Mouse (Mus musculus) neural tube, embryonic 14.5 days (tissue): ENCODE data around the gene Irf9. TPM values are rescaled to one million over a fixed set of nuclear protein-coding genes. Genes with fewer than 3 reads are reported as not detected.

Experiments
- ATAC-seq: fragments of 200-750 bp; cut with Nextera tagmentation; 2 replicates; pipeline ENCODE4 v1.8.0; 2017; ENCODE audit warnings: low read depth, mild to moderate bottlenecking, moderate TSS enrichment, moderate library complexity
- H3K27ac ChIP-seq: fragments of 300-500 bp; sonication (generic); 2 replicates; pipeline ENCODE4 v1.5.1; 2014; ENCODE audit warnings: low read depth, mild to moderate bottlenecking, control low read depth, low read length, moderate library complexity, mixed read lengths
- H3K27me3 ChIP-seq: fragments of 300-500 bp; sonication (generic); 2 replicates; pipeline ENCODE4 v1.6.1; 2014; ENCODE audit warnings: low read length; ENCODE audit not compliant: control insufficient read depth, insufficient read depth
- H3K36me3 ChIP-seq: fragments of 300-500 bp; sonication (generic); 2 replicates; pipeline ENCODE4 v1.6.1; 2014; ENCODE audit warnings: low read length, mixed read lengths; ENCODE audit not compliant: control insufficient read depth, insufficient read depth
- H3K4me1 ChIP-seq: fragments of 300-500 bp; sonication (generic); 2 replicates; pipeline ENCODE4 v1.6.1; 2014; ENCODE audit warnings: low read length; ENCODE audit not compliant: control insufficient read depth, insufficient read depth
- H3K4me2 ChIP-seq: fragments of 300-500 bp; sonication (generic); 2 replicates; pipeline ENCODE4 v1.6.1; 2014; ENCODE audit warnings: mild to moderate bottlenecking, low read depth, low read length, control low read depth
- H3K4me3 ChIP-seq: fragments of 300-500 bp; sonication (generic); 2 replicates; pipeline ENCODE4 v1.5.1; 2014; ENCODE audit warnings: low read depth, low read length, control low read depth, mixed read lengths
- H3K9ac ChIP-seq: fragments of 300-500 bp; sonication (generic); replicated peaks from 2 replicates; pipeline ENCODE4 v1.6.1; 2014; ENCODE audit warnings: low read depth, mild to moderate bottlenecking, control low read depth, low read length, mixed read lengths
- H3K9me3 ChIP-seq: fragments of 300-500 bp; sonication (generic); 2 replicates; pipeline ENCODE4 v1.6.1; 2016; ENCODE audit warnings: low read length; ENCODE audit not compliant: control insufficient read depth
- WGBS: fragments of 180-500 bp; shearing (Covaris S2); extraction: QIAGEN DNeasy Blood & Tissue Kit; methylation state at CpG from one replicate; pipeline ENCODE4 v1.1.7; 2014; 5-methylcytosine and 5-hydroxymethylcytosine counted together
- polyA plus RNA-seq: library from polyadenylated mRNA; unstranded; fragments of >200 nt; fragmentation: Nextera tagmentation; extraction: Ambion mirVana; gene quantifications from 2 replicates; pipeline ENCODE4 v1.2.1, GENCODE M21; 2014

The Irf9 gene
- polyA plus RNA-seq, 1 experiment from 2014 or later: 6.6 TPM

DNA sequence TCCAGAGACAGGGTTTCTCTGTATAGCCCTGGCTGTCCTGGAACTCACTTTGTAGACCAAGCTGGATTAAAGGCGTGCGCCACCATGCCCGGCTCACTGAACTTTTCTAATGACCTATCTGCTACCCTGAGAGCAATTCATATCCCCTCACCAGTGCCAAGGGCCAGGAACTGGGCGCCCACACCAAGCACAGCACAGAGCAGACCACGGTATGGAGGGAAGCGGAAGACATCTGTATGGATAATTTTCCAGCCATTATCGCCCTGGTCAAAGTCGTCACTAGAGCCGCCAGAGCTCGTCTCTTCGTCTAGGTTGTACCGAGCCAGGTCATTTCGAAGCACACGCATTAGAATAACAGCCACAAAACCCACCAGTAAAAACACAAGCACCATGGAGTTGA lies 37.4 kb downstream of the Irf9 start:
- Histone ChIP-seq H3K4me1 (peaks cover 14% of the 10 kb centered on the region; the same call in 1 of the 2 replicates), H3K4me2 (no peak overlapping the region), H3K36me3 (peaks cover 23% of the 10 kb centered on the region; the same call in 1 of the 2 replicates), H3K4me3 (no peak overlapping the region), H3K27me3 (no peaks in the 10 kb centered on the region), H3K9me3 (no peaks in the 10 kb centered on the region), H3K27ac (no peak overlapping the region), H3K9ac (no peak overlapping the region)
- ATAC-seq: no peak
- 97% methylated on average over 14 of the region's 14 CpGs for WGBS

DNA sequence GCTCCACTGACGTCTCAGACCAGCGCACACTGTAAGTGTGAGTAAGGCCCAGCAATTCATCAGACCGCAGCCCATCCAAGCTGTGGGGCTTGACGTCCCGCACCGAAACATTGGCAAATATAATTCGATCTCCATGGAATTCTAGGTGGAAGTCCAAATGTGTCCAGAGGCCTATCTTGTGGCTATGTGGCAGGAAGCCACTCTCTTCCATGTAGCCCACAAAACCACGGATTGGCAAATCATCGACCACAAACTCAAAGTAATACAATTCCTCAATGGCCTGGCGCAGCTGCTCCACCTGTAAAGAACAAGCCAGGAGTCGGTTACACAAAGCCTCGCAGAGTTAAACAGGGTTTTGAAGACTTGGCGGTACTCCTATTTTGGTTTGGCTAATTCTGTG lies 37.9 kb downstream of the Irf9 start:
- no peaks in the 10 kb centered on the region for H3K27me3 ChIP-seq
- no peak for ATAC-seq
- peaks cover 20% of the 10 kb centered on the region; the same call in 1 of the 2 replicates for H3K36me3 ChIP-seq
- H3K9me3 ChIP-seq: no peaks in the 10 kb centered on the region
- no peak overlapping the region for H3K4me3 ChIP-seq
- no peak overlapping the region for H3K27ac ChIP-seq
- no peak overlapping the region for H3K9ac ChIP-seq
- 95% methylated on average over 13 of the region's 13 CpGs for WGBS
- peaks cover 14% of the 10 kb centered on the region; the same call in 1 of the 2 replicates for H3K4me1 ChIP-seq
- no peak overlapping the region for H3K4me2 ChIP-seq

- Histone ChIP-seq H3K27me3 (no peaks in the 10 kb centered on the region), H3K4me2 (peak overlapping the region; percentile 81), H3K9me3 (no peaks in the 10 kb centered on the region), H3K4me1 (peaks cover 14% of the 10 kb centered on the region; the same call in 1 of the 2 replicates), H3K9ac (peak overlapping the region; percentile 92), H3K36me3 (peaks cover 17% of the 10 kb centered on the region; the same call in 1 of the 2 replicates), H3K4me3 (peak overlapping the region; percentile 95), H3K27ac (peak overlapping the region; percentile 98; the same call in 1 of the 2 replicates)
- peak; percentile 54 for ATAC-seq
- WGBS: 20% methylated on average over 8 of the region's 8 CpGs
Measured at GRCm38 (mm10) chr14:55642679-55643059, 39.3 kb downstream of the Irf9 start.

DNA sequence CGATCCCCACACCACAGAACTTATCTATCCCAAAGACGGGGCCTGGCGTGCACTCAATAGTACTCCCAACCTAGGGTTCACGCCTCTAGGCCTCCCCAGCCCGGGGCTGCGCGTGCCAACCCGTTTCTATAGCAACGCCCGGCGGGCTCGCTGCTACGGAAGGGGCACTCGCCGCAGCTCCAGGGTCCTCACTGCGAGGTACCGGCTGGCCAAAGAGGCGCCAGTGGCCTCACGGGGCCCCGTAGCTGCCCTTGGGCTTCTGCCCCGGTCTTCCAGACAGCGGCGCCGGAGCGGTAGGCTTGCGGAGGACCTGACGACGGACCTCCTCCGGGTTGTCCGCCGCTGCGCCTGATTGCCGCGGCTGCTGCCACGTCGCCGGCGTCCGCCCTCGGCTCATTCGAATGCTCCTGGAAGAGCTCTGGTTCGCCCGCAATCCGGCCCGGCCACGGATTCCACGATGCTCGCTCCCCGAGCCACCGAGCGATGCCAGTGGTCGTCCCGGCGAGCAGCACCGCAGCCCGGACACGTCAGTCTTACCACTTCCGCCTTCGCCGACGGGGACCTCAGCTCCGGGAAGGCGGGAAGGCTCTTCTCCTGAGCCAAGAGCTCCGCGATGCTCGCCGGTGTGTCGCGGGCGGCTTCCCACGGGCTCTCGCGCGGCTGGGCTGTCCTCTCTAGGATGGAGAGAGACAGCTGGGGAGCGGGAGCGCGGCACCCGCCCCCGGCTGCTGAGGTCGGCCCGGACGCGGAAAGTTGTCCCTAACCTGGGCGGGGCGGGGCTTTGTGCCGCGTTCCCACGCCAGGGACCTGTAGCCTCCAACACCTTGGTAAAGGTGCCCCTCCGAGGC lies 39.9 kb downstream of the Irf9 start, which contains the start of gene Tm9sf1:
TSS of gene Tm9sf1 (minus strand) at position 747 of the 848 bp plus-strand sequence.
- Histone ChIP-seq H3K9ac (peak within 1 kb of the TSS; percentile 92), H3K9me3 (no peaks in the 10 kb centered on the region), H3K27ac (peak within 1 kb of the TSS; percentile 98), H3K4me2 (peak within 1 kb of the TSS; percentile 81), H3K36me3 (peaks cover 15% of the 10 kb centered on the region; the same call in 1 of the 2 replicates), H3K4me3 (peak within 1 kb of the TSS; percentile 95), H3K4me1 (peaks cover 14% of the 10 kb centered on the region; the same call in 1 of the 2 replicates), H3K27me3 (no peaks in the 10 kb centered on the region)
- peak; percentile 88 for ATAC-seq
- under 1% methylated on average over 86 of the region's 89 CpGs for WGBS

DNA sequence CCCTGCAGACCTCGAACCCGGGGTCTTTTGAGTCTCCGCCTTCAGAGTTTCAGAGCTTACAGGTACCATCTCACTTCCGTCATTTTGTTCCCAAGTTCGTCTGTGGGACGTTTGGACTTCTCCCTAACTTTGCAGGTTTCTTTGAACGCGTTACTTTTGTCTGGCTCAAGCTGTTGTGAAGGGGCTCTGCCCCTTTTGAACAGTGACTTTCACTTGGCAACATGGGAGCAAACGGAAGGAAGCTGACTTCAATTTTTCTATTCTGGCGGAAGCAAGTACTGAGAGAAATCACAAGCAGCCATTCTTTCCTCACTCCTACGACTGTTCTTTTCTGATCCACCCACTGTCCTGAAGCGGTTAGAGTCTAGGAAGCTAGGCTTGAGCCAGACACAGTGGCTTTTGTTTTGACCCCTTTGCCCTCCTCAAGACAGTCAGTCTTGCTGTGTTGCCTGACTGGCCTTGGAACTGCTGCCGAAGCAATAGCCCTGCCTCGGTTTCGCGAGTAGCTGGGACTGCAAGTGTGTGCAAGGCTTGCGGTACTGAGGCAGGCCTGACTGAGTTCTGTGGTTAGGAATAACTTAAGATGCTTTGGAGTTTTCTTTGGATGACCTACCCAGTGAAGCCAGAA lies 41.0 kb downstream of the Irf9 start:
- no peak for ATAC-seq
- Histone ChIP-seq H3K4me3 (peak overlapping the region; percentile 95), H3K36me3 (peaks cover 10% of the 10 kb centered on the region; the same call in 1 of the 2 replicates), H3K4me1 (peaks cover 14% of the 10 kb centered on the region; the same call in 1 of the 2 replicates), H3K9me3 (no peaks in the 10 kb centered on the region), H3K9ac (peak overlapping the region; percentile 92; the same call in 1 of the 2 replicates), H3K27ac (no peak overlapping the region), H3K4me2 (peak overlapping the region; percentile 81), H3K27me3 (no peaks in the 10 kb centered on the region)
- WGBS: 30% methylated on average over 17 of the region's 17 CpGs

DNA sequence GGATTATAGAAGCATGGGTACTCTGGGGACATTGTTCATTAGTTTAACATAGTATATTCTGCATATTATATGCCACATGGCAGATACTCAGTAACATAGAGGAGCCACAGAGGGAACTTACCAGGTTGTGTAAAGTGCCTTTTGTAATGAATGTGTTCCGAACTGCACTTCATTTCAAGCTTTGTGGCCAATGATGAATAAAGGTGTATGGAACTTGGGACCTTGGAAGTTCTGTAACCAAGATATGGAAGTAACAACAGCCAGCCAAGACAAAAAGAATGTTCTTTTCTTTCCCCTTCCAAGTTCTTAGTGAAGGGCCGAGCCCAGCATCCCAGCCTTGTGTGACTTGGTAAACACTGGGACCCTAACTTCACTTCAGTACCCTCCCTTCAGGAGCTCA lies 46.5 kb downstream of the Irf9 start, which contains the start of gene Tssk4:
TSS of gene Tssk4 (plus strand) at position 301 of the 400 bp plus-strand sequence.
- H3K4me2 ChIP-seq: no peak within 1 kb of the TSS
- no peaks in the 10 kb centered on the region for H3K9me3 ChIP-seq
- no peak for ATAC-seq
- no peak within 1 kb of the TSS for H3K9ac ChIP-seq
- no peak within 1 kb of the TSS for H3K4me3 ChIP-seq
- H3K27ac ChIP-seq: no peak within 1 kb of the TSS
- WGBS: 91% methylated on average over 2 of the region's 2 CpGs
- H3K27me3 ChIP-seq: no peaks in the 10 kb centered on the region
- H3K36me3 ChIP-seq: no peaks in the 10 kb centered on the region
- peaks cover 1% of the 10 kb centered on the region; the same call in 1 of the 2 replicates for H3K4me1 ChIP-seq

DNA sequence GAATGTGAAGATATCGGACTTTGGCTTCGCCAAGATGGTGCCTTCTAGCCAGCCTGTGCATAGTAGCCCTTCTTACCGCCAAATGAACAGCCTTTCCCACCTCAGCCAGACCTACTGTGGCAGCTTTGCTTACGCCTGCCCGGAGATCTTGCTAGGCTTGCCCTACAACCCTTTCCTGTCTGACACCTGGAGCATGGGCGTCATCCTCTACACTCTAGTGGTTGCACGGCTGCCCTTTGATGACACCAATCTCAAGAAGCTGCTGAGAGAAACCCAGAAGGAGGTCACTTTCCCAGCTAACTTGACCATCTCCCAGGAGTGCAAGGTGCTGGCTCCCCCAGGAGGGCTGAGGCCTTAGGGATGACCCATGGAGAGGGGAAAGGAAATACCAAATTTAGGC lies 48.2 kb downstream of the Irf9 start:
- ATAC-seq: no peak
- H3K4me1 ChIP-seq: no peaks in the 10 kb centered on the region
- H3K27ac ChIP-seq: no peak overlapping the region
- no peaks in the 10 kb centered on the region for H3K9me3 ChIP-seq
- 88% methylated on average over 7 of the region's 7 CpGs for WGBS
- H3K4me2 ChIP-seq: no peak overlapping the region
- no peak overlapping the region for H3K4me3 ChIP-seq
- H3K27me3 ChIP-seq: no peaks in the 10 kb centered on the region
- no peak overlapping the region for H3K9ac ChIP-seq
- no peaks in the 10 kb centered on the region for H3K36me3 ChIP-seq

DNA sequence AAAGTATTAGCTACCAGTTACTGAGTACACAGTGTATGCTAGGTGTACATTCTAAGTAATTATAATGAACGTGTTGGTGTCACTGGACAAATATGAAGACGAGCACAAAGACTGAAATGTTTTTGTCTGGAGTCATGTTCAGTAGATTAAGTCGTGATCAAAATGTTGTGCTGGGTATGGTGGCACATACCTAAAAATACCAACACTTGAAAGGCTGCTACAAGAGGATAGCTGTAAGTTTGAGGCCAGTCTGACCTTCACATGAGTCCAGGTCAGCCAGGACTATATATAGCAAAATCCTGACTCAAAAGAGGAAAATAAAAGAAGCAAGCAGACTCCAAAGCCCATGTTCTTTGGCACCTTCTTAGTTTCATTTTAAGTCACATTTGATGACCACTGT lies 53.6 kb downstream of the Irf9 start:
- no peaks in the 10 kb centered on the region for H3K9me3 ChIP-seq

More for the DNA sequence above, 53.6 kb downstream of the Irf9 start:
- peaks cover 9% of the 10 kb centered on the region; the same call in 1 of the 2 replicates for H3K4me1 ChIP-seq
- H3K4me2 ChIP-seq: no peak overlapping the region
- H3K4me3 ChIP-seq: no peak overlapping the region
- H3K9ac ChIP-seq: no peak overlapping the region
- no peak for ATAC-seq
- WGBS: 87% methylated on average over 3 of the region's 3 CpGs
- no peak overlapping the region for H3K27ac ChIP-seq
- H3K36me3 ChIP-seq: peaks cover 3% of the 10 kb centered on the region; the same call in 1 of the 2 replicates
- H3K27me3 ChIP-seq: no peaks in the 10 kb centered on the region
